Mouse (Mus musculus) CD4-positive, CD25-positive, alpha-beta regulatory T cell, adult 4 months (primary cell): ENCODE results near the gene Nav1. TPM values are rescaled to one million over a fixed set of nuclear protein-coding genes. Genes with fewer than 3 reads are reported as not detected.

ENCODE experiments used
- ATAC-seq: one replicate; pipeline ENCODE4 v1.8.0; 2017
- polyA plus RNA-seq, 2 experiments: library from polyadenylated mRNA; unstranded; fragments of 100-300 nt; shearing (Covaris generic); gene quantifications; one replicate each; pipeline ENCODE4 v1.2.1; 2017

The Nav1 gene
- polyA plus RNA-seq, 2 experiments from 2014 or later = 0.29 to 0.98 TPM

DNA sequence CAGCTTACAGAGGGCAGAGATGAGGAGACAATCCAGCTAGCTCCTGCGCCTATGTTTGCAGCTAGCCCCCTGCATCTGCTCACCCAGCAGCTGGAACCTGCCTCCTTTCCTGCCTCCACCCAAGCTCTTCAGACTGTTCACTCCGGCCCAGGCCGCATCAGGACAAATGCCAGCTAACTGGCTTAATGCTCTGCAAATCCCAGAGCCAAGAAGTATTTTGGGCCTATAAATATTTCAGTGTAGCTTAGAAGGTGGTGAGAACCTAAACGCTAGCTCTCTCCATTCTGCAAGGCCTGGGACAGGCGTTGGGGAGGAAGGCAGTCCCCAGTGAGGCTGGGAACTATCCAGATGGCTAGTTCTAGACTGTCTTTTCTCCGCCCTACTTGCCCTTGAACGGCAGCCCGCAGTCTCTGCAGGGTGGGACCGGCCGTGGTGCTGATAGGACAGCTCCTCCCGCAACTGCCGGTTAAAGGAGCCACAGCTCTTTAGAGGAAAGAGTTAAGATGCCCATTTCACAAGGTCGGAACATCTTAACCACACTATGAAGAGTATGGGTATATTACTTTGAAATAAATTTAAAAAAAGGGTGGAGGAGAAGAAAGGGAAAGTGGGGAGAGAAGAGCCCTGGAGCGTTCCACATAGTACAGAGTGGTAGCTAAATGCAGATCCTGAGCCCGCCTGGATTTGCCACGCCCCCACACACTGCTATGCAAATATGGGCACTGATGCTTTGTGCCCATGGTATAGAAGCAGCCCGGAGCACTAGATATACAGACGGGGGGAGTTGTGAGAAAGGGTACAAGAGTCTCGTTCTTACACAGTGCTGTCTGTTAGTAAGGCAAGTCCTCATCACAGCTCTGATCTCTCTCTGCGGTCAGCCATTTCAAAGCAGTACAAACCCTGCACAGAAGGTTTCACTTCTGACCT is 8.9 kb upstream of the Nav1 start:
- ATAC-seq = no peak

GRCm38 (mm10) chr1:135609621-135610020 is 2.5 kb upstream of the Nav1 start:
- ATAC-seq = no peak

GRCm38 (mm10) chr1:135606355-135607015 is 610 bp downstream of the Nav1 start:
- no peak for ATAC-seq

- no peak for ATAC-seq
Observed at GRCm38 (mm10) chr1:135605530-135605929, 1.6 kb downstream of the Nav1 start.

DNA sequence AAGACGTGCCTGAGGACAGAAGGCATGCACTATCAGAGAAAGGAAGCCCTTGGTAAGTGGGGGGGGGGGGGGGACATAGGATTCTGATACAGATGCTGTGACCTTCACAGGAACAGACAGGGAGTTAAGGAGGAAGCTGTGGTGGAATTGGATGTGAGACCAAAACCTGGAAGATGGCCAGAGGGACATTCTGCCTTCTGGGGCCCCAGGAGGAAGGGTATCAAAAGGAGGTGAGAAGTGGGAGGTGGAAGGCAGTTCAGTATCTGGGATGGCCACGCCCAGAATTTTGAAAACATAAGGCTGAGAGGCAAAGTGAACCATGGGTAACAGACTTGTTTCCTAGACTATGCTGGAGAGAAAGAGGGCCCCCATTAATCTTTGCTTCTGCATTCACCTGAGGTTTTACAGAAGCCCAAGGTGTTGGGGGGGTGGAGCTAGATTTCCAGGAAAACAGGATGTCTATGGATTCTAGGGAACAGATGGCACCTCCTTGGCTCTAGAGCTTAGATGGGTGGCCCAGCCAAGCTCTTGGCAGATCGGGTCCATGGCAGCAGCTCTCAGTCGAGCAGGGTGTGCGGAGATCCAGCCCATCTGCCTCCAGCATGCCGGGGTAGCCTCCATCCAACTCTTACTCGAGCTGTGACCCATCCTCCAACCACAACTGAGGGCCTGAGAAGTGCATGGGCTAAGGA is 2.6 kb downstream of the Nav1 start:
- no peak for ATAC-seq

GRCm38 (mm10) chr1:135603121-135603870 is 3.8 kb downstream of the Nav1 start:
- ATAC-seq = no peak

DNA sequence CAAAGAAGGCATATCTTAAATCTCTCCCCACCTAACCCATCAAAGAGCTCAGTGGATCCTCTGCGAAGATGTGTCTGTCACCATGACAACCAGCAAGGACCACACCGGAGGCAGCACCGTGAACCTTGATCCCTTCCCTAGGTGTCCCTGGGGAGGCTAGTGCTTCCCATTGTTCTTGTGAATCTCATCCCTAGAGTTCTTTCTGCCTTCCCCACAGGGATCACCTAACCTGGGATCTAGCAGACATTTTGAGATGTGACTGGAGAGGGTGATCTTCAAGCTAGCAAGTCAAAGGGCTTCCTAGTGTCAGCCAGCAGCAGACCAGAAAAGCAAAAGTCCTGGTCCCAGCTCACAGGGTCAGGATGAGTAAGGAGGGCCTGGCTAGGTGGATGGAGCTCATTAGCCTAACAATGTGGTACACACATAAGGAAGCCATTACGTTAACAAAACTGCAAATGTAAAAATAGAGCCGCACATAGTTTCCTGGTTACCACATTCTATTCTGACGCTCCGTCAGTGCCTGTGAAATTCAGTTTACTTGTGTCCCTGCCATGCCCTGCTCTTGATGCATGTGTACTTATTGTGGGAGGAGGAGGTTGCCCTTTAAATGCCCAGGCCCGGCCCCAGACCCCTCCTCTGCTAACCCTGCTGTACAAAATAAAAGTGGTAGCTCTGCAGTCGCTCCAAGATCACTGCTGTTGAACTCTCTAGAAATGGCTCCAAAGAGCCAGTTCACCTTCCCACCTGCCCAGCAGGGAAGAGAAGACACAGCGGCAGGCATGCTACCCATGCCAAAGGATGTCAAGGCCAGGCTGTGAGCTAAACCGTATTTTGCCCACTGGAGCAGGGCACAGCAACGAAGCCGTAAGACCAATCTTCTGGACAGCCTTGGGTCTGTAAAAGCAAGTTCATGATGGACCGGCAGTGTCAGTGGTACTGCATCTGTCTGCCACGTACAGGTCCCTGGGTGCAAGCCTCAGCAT is 6.8 kb downstream of the Nav1 start:
- ATAC-seq = no peak

- ATAC-seq = no peak
Observed at GRCm38 (mm10) chr1:135598251-135598879, 8.7 kb downstream of the Nav1 start.

- ATAC-seq = no peak
Observed at GRCm38 (mm10) chr1:135594279-135594903, 12.7 kb downstream of the Nav1 start.

- no peak for ATAC-seq
Observed at GRCm38 (mm10) chr1:135593560-135594278, 13.4 kb downstream of the Nav1 start.

GRCm38 (mm10) chr1:135590776-135591175 is 16.3 kb downstream of the Nav1 start:
- no peak for ATAC-seq

DNA sequence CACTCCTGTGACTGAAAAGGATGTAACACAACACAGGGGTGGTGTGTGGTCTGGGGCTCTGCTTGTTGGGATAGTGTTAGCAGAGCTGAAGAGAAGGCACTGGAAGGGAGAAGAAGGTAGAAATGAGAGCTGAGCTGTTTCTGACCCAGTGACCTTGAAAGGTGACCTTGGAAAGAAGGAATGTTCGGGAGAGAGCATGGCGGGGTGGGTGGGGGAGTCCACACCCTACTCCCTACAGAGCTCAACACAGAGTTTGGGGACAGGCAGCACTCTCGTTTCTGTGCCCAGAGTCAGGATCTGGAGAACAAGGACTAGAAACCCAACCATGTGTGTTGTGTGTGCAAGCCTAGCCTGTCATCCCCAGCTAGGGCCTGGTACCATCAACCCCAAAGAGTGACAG is 18.1 kb downstream of the Nav1 start:
- no peak for ATAC-seq

GRCm38 (mm10) chr1:135586903-135587302 is 20.2 kb downstream of the Nav1 start:
- no peak for ATAC-seq

DNA sequence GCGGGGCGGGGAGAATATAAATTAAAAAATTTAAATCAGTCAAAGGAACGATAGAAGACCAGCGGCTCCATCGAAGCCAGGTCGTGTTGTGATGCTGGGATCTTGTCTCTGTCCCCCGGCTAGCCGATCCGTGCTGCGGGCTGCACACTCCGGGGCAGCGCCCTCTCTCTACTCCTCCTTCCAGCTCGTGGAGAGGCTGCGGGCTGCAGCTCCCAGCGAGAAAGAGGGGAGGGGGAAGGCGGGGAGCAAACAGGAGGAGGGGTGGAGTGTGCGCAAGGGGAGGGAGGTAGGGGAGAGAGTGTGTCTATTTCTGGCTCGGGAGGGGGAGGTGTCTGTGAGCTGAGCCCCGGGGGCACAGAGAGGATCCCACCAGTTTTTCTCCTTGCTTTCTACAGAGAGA is 21.5 kb downstream of the Nav1 start:
- ATAC-seq = no peak

GRCm38 (mm10) chr1:135584587-135585541 is 22.2 kb downstream of the Nav1 start:
- no peak for ATAC-seq

DNA sequence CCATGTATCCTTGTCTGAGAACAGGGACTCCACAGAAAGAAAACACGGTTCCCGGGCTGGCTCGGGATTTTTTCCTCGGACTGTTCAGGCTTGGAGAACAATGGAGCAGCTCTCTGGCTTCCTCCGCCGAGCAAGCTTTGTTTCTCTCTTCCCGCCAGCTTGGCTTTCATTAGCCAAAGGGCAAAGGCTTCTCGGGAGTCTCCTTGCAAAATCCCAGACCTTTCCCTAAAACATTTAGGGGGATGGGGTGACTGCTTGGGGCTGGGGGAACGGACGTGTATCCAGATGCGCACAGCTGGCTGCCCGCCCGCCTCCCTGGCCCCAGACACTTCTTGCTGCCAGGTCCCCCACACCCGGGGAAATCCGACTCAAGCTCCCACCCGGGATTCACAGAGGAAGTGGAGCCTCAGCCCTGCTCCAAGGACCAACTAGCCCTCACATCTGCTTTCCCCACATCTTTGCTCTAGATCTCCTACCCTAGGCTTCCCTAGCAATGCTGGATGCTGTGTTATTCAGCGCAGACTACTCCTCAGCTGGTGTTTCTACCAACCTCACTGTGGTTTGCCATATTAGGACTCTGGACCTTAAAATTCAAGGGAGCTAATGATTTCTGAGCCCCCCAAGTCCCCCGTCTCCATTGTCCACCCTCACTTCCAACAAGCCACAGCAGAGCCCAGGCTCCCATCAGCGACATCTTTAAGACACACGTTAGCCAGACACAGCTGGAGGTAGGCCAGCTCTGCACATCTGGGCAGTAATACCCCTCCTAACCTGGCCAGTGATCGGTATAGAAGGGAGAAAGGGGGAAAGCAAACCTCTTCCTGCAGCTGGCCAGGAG is 23.2 kb downstream of the Nav1 start:
- no peak for ATAC-seq

- no peak for ATAC-seq
Observed at GRCm38 (mm10) chr1:135583081-135583677, 23.9 kb downstream of the Nav1 start.
